Mouse (Mus musculus): ENCODE measurements around the gene Gfer. TPM values are rescaled to one million over a fixed set of nuclear protein-coding genes. Genes with fewer than 3 reads are reported as not detected.

Gfer gene
- polyA plus RNA-seq, 1 experiment from 2014 or later, result 47.4 TPM

- Histone ChIP-seq H3K4me3 (no peak overlapping the region), H3K9ac (no peak overlapping the region), H3K4me1 (peaks cover 28% of the 10 kb centered on the region), H3K4me2 (no peak overlapping the region), H3K9me3 (no peaks in the 10 kb centered on the region), H3K36me3 (peaks cover 52% of the 10 kb centered on the region), H3K27ac (no peak overlapping the region), H3K27me3 (no peaks in the 10 kb centered on the region)
- WGBS, result 93% methylated on average over 9 of the region's 9 CpGs
- no peak for ATAC-seq (ENCODE audit: borderline replicate concordance, extremely low read depth, low FRiP score, low TSS enrichment)
Measured at GRCm38 (mm10) chr17:24701251-24701650, 5.3 kb upstream of the Gfer start.

- peaks cover 44% of the 10 kb centered on the region for H3K36me3 ChIP-seq
- no peaks in the 10 kb centered on the region for H3K9me3 ChIP-seq
- H3K4me3 ChIP-seq, result no peak overlapping the region
- H3K27me3 ChIP-seq, result no peaks in the 10 kb centered on the region
- H3K9ac ChIP-seq, result no peak overlapping the region
- WGBS, result 83% methylated on average over 2 of the region's 2 CpGs
- no peak overlapping the region for H3K4me2 ChIP-seq
- peaks cover 31% of the 10 kb centered on the region for H3K4me1 ChIP-seq
- ATAC-seq (ENCODE audit: borderline replicate concordance, extremely low read depth, low FRiP score, low TSS enrichment), result no peak
- H3K27ac ChIP-seq, result no peak overlapping the region
Measured at GRCm38 (mm10) chr17:24699473-24699872, 3.5 kb upstream of the Gfer start.

- Histone ChIP-seq H3K27me3 (no peaks in the 10 kb centered on the region), H3K4me1 (peaks cover 31% of the 10 kb centered on the region), H3K9ac (no peak overlapping the region), H3K27ac (peak overlapping the region; percentile 94), H3K4me3 (no peak overlapping the region), H3K4me2 (peak overlapping the region; percentile 16), H3K9me3 (no peaks in the 10 kb centered on the region), H3K36me3 (peaks cover 37% of the 10 kb centered on the region)
- WGBS, result 57% methylated on average over 9 of the region's 9 CpGs
- ATAC-seq (ENCODE audit: borderline replicate concordance, extremely low read depth, low FRiP score, low TSS enrichment), result no peak
Measured at GRCm38 (mm10) chr17:24698715-24699114, 2.8 kb upstream of the Gfer start.

GRCm38 (mm10) chr17:24697985-24698384 lies 2.0 kb upstream of the Gfer start:
- ATAC-seq (ENCODE audit: borderline replicate concordance, extremely low read depth, low FRiP score, low TSS enrichment), result no peak
- Histone ChIP-seq H3K9me3 (no peaks in the 10 kb centered on the region), H3K4me2 (peak overlapping the region; percentile 16), H3K9ac (no peak overlapping the region), H3K27me3 (no peaks in the 10 kb centered on the region), H3K4me3 (no peak overlapping the region), H3K36me3 (peaks cover 38% of the 10 kb centered on the region), H3K27ac (peak overlapping the region; percentile 94), H3K4me1 (peaks cover 31% of the 10 kb centered on the region)
- 14% methylated on average over 5 of the region's 5 CpGs for WGBS

- Histone ChIP-seq H3K4me2 (peak overlapping the region; percentile 84), H3K9ac (peak overlapping the region; percentile 82), H3K27me3 (peaks cover 7% of the 10 kb centered on the region), H3K9me3 (no peaks in the 10 kb centered on the region), H3K36me3 (peaks cover 22% of the 10 kb centered on the region), H3K4me1 (peaks cover 31% of the 10 kb centered on the region), H3K27ac (peak overlapping the region; percentile 94), H3K4me3 (peak overlapping the region; percentile 85)
- ATAC-seq (ENCODE audit: borderline replicate concordance, extremely low read depth, low FRiP score, low TSS enrichment), result peak; percentile 20
- WGBS, result 5% methylated on average over 45 of the region's 51 CpGs
Measured at GRCm38 (mm10) chr17:24695326-24696010, 488 bp downstream of the Gfer start.

- Histone ChIP-seq H3K27me3 (peaks cover 38% of the 10 kb centered on the region), H3K4me3 (no peak overlapping the region), H3K4me1 (peaks cover 32% of the 10 kb centered on the region), H3K4me2 (no peak overlapping the region), H3K9ac (no peak overlapping the region), H3K27ac (no peak overlapping the region), H3K9me3 (no peaks in the 10 kb centered on the region), H3K36me3 (peaks cover 13% of the 10 kb centered on the region; the same call in 1 of the 2 replicates)
- WGBS, result 87% methylated on average over 5 of the region's 5 CpGs
- ATAC-seq (ENCODE audit: borderline replicate concordance, extremely low read depth, low FRiP score, low TSS enrichment), result no peak
Measured at GRCm38 (mm10) chr17:24692385-24692784, 3.6 kb downstream of the Gfer start.

- H3K4me3 ChIP-seq, result peak within 1 kb of the TSS; percentile 49
- peak within 1 kb of the TSS; percentile 92 for H3K4me2 ChIP-seq
- ATAC-seq (ENCODE audit: borderline replicate concordance, extremely low read depth, low FRiP score, low TSS enrichment), result no peak
- H3K27me3 ChIP-seq, result peaks cover 42% of the 10 kb centered on the region
- WGBS, result 1% methylated on average over 54 of the region's 55 CpGs
- H3K4me1 ChIP-seq, result peaks cover 21% of the 10 kb centered on the region
- peaks cover 13% of the 10 kb centered on the region; the same call in 1 of the 2 replicates for H3K36me3 ChIP-seq
- H3K9ac ChIP-seq, result peak within 1 kb of the TSS; percentile 29
- no peaks in the 10 kb centered on the region for H3K9me3 ChIP-seq
- H3K27ac ChIP-seq, result no peak within 1 kb of the TSS
Measured at GRCm38 (mm10) chr17:24689251-24690081, 6.5 kb downstream of the Gfer start, which contains the start of gene Syngr3. Gene Syngr3 (minus strand): TSS chr17:24689955.

- Histone ChIP-seq H3K4me2 (peak overlapping the region; percentile 64), H3K27me3 (peaks cover 42% of the 10 kb centered on the region), H3K4me3 (peak overlapping the region; percentile 36), H3K36me3 (peaks cover 6% of the 10 kb centered on the region; the same call in 1 of the 2 replicates), H3K9ac (peak overlapping the region; percentile 21; the same call in 1 of the 2 replicates), H3K27ac (no peak overlapping the region), H3K4me1 (peaks cover 21% of the 10 kb centered on the region), H3K9me3 (no peaks in the 10 kb centered on the region)
- no peak for ATAC-seq (ENCODE audit: borderline replicate concordance, extremely low read depth, low FRiP score, low TSS enrichment)
- 18% methylated on average over 23 of the region's 23 CpGs for WGBS
Measured at GRCm38 (mm10) chr17:24687599-24687998, 8.4 kb downstream of the Gfer start.

GRCm38 (mm10) chr17:24687146-24687595 lies 8.8 kb downstream of the Gfer start:
- H3K4me1 ChIP-seq, result peaks cover 21% of the 10 kb centered on the region
- peak; percentile 62; the same call in 1 of the 2 replicates for ATAC-seq (ENCODE audit: borderline replicate concordance, extremely low read depth, low FRiP score, low TSS enrichment)
- H3K4me3 ChIP-seq, result peak overlapping the region; percentile 36
- peaks cover 42% of the 10 kb centered on the region for H3K27me3 ChIP-seq
- WGBS, result 1% methylated on average over 25 of the region's 25 CpGs
- peaks cover 3% of the 10 kb centered on the region; the same call in 1 of the 2 replicates for H3K36me3 ChIP-seq
- H3K9ac ChIP-seq, result peak overlapping the region; percentile 21; the same call in 1 of the 2 replicates
- no peaks in the 10 kb centered on the region for H3K9me3 ChIP-seq
- no peak overlapping the region for H3K27ac ChIP-seq
- peak overlapping the region; percentile 64 for H3K4me2 ChIP-seq

GRCm38 (mm10) chr17:24686514-24686913 lies 9.4 kb downstream of the Gfer start:
- ATAC-seq (ENCODE audit: borderline replicate concordance, extremely low read depth, low FRiP score, low TSS enrichment), result peak; percentile 36; the same call in 1 of the 2 replicates
- Histone ChIP-seq H3K9me3 (no peaks in the 10 kb centered on the region), H3K4me2 (peak overlapping the region; percentile 30), H3K36me3 (peaks cover 8% of the 10 kb centered on the region; the same call in 1 of the 2 replicates), H3K9ac (no peak overlapping the region), H3K4me3 (no peak overlapping the region), H3K27me3 (peaks cover 42% of the 10 kb centered on the region), H3K27ac (no peak overlapping the region), H3K4me1 (peaks cover 21% of the 10 kb centered on the region)
- 28% methylated on average over 16 of the region's 16 CpGs for WGBS

- Histone ChIP-seq H3K4me2 (no peak overlapping the region), H3K9ac (no peak overlapping the region), H3K9me3 (no peaks in the 10 kb centered on the region), H3K4me1 (no peaks in the 10 kb centered on the region), H3K27me3 (no peaks in the 10 kb centered on the region), H3K4me3 (no peak overlapping the region), H3K27ac (no peak overlapping the region), H3K36me3 (peaks cover 59% of the 10 kb centered on the region)
- 86% methylated on average over 24 of the region's 24 CpGs for WGBS
- no peak for ATAC-seq (ENCODE audit: borderline replicate concordance, extremely low read depth, low FRiP score, low TSS enrichment)
Measured at GRCm38 (mm10) chr17:24677500-24678080, 18.4 kb downstream of the Gfer start.

All from lung, embryonic 15.5 days (tissue).